Mouse (Mus musculus) hindbrain, embryonic 11.5 days (tissue): Measurements from ENCODE around the gene Nynrin. TPM values are rescaled to one million over a fixed set of nuclear protein-coding genes. Genes with fewer than 3 reads are reported as not detected.

ENCODE experiments used
- ATAC-seq: fragments of 200-750 bp; cut with Nextera tagmentation; 2 replicates; pipeline ENCODE4 v1.8.0; 2017; ENCODE audit warnings: mild to moderate bottlenecking, moderate TSS enrichment, moderate library complexity; ENCODE audit not compliant: low FRiP score
- DNase-seq: peaks from one replicate; pipeline ENCODE4 v3.0.0-alpha.2; 2015; ENCODE audit warnings: low spot score
- H3K27ac ChIP-seq: fragments of 300-500 bp; sonication (generic); 2 replicates; pipeline ENCODE4 v1.5.1; 2014; ENCODE audit warnings: mild to moderate bottlenecking, low read depth, low read length
- H3K27me3 ChIP-seq: fragments of 300-500 bp; sonication (generic); 2 replicates; pipeline ENCODE4 v1.6.1; 2014; ENCODE audit warnings: mild to moderate bottlenecking, low read length, moderate library complexity, mixed read lengths; ENCODE audit not compliant: control insufficient read depth, insufficient read depth
- H3K36me3 ChIP-seq: fragments of 300-500 bp; sonication (generic); 2 replicates; pipeline ENCODE4 v1.6.1; 2014; ENCODE audit warnings: mild to moderate bottlenecking, low read length, moderate library complexity, mixed read lengths; ENCODE audit not compliant: control insufficient read depth, insufficient read depth
- H3K4me1 ChIP-seq: fragments of 300-500 bp; sonication (generic); replicated peaks from 2 replicates; pipeline ENCODE4 v1.6.1; 2014; ENCODE audit warnings: low read length, mixed read lengths; ENCODE audit not compliant: control insufficient read depth, insufficient read depth
- H3K4me2 ChIP-seq: fragments of 300-500 bp; sonication (generic); replicated peaks from 2 replicates; pipeline ENCODE4 v1.6.1; 2014; ENCODE audit warnings: mild to moderate bottlenecking, low read depth, low read length
- H3K4me3 ChIP-seq: fragments of 300-500 bp; sonication (generic); 2 replicates; pipeline ENCODE4 v1.5.1; 2014; ENCODE audit warnings: low read depth, low read length
- H3K9ac ChIP-seq: fragments of 300-500 bp; sonication (generic); 2 replicates; pipeline ENCODE4 v1.6.1; 2014; ENCODE audit warnings: low read depth, low read length
- H3K9me3 ChIP-seq: fragments of 300-500 bp; sonication (generic); 2 replicates; pipeline ENCODE4 v1.6.1; 2016; ENCODE audit warnings: low read length; ENCODE audit not compliant: control insufficient read depth
- WGBS: fragments of 180-500 bp; shearing (Covaris S2); extraction: QIAGEN DNeasy Blood & Tissue Kit; methylation state at CpG from one replicate; pipeline ENCODE4 v1.1.7; 2014; 5-methylcytosine and 5-hydroxymethylcytosine counted together
- polyA plus RNA-seq: library from polyadenylated mRNA; unstranded; fragments of >200 nt; fragmentation: Nextera tagmentation; extraction: Ambion mirVana; gene quantifications from 2 replicates; pipeline ENCODE4 v1.2.1, GENCODE M21; 2014

Nynrin gene
- polyA plus RNA-seq, 1 experiment from 2014 or later: 8.3 TPM

DNA sequence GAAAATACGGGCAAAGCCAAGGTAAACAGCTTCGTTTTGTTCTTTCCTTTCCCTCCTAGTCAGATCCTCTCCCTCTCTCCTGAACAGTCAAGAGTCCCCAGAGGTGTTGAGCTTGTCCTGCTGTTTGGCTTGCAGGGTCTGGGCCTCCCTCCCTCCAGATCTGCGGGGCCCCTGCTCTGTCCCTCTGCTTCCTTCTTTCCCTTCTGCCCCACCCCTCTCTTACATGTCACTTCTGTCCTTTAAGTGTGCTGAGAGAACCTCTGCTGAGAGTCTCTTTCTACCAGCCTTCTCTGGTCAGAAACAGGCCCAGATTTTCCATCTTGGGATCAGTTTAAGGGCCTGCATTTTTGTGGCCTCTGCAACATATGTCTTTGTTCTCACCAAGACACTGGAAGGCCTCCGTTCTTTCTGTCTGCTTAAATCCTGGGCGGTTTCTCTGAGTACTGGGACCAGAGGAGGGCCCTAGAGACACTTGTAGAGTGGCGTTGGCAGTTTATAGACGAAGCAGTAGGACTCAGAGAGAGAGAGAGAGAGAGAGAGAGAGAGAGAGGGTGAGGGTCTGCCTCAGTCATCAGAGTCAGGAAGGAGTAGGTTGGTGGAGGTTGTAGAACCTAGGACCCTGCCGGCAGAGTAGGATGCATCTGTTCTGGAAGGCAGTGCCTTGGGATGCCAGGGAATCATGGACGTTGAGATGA, 743 bp downstream of the Nynrin start:
- DNase-seq (no peak), ATAC-seq (peak; percentile 49)
- no peaks in the 10 kb centered on the region for H3K27me3 ChIP-seq
- peaks cover 15% of the 10 kb centered on the region for H3K4me1 ChIP-seq
- 0% methylated on average over 9 of the region's 9 CpGs for WGBS
- H3K4me2 ChIP-seq: peak overlapping the region; percentile 64
- peak overlapping the region; percentile 70 for H3K9ac ChIP-seq
- H3K4me3 ChIP-seq: peak overlapping the region; percentile 51
- no peaks in the 10 kb centered on the region for H3K9me3 ChIP-seq
- H3K27ac ChIP-seq: peak overlapping the region; percentile 85
- H3K36me3 ChIP-seq: no peaks in the 10 kb centered on the region

DNA sequence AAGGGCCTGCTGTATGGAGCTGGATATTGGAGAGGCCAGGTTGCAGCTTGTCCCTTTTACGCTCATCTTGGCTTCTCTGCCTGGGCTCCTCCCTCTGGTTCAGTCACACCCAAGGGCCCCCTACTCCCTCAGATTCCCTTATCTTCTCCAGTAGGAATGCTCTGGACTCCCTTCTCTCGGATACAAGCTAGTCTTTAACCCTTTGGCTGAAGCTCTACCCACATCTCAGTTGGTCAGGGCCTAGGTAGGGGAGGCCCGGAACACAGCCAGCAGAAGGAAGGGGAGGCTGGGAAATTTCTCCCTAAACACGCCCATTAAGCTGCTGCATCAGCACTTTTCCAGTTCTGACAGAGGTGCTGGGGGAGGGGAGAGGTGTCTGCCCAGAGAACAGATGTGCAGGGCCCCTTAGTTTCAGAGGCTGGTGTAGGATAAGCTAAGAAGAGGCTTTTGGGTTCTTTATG, 1.3 kb downstream of the Nynrin start:
- DNase-seq (peak; percentile 58), ATAC-seq (peak; percentile 3; the same call in 1 of the 2 replicates)
- peaks cover 15% of the 10 kb centered on the region for H3K4me1 ChIP-seq
- H3K36me3 ChIP-seq: no peaks in the 10 kb centered on the region
- H3K27ac ChIP-seq: peak overlapping the region; percentile 85
- peak overlapping the region; percentile 70 for H3K9ac ChIP-seq
- 5% methylated on average over 4 of the region's 4 CpGs for WGBS
- H3K9me3 ChIP-seq: no peaks in the 10 kb centered on the region
- H3K4me3 ChIP-seq: peak overlapping the region; percentile 51
- H3K27me3 ChIP-seq: no peaks in the 10 kb centered on the region
- H3K4me2 ChIP-seq: peak overlapping the region; percentile 64

DNA sequence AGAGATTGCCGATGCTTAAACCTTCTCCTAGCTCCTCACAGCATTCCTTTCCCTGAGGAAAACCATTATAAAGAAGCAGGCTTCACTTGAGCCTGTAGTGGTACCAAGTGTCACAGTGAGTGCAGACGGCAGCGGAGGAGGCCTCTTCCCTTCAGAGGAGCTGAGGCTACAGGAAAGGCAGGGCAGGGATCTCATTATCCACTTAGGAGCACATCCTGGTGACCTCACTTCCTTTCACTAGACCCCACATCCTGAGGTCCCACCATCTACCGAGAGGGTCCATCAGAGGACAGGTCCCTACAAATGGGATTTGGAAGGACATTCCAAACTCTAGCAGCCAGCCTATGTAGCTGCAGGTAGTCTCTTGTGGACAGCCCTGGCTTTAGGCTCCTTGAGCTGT, 3.8 kb downstream of the Nynrin start:
- Histone ChIP-seq H3K36me3 (no peaks in the 10 kb centered on the region), H3K4me1 (peaks cover 15% of the 10 kb centered on the region), H3K27me3 (no peaks in the 10 kb centered on the region), H3K4me3 (no peak overlapping the region), H3K27ac (no peak overlapping the region), H3K9me3 (no peaks in the 10 kb centered on the region), H3K4me2 (no peak overlapping the region), H3K9ac (no peak overlapping the region)
- whole genome bisulfite sequencing: 62% methylated on average over 4 of the region's 4 CpGs
- no peak for ATAC-seq
- no peak for DNase-seq

DNA sequence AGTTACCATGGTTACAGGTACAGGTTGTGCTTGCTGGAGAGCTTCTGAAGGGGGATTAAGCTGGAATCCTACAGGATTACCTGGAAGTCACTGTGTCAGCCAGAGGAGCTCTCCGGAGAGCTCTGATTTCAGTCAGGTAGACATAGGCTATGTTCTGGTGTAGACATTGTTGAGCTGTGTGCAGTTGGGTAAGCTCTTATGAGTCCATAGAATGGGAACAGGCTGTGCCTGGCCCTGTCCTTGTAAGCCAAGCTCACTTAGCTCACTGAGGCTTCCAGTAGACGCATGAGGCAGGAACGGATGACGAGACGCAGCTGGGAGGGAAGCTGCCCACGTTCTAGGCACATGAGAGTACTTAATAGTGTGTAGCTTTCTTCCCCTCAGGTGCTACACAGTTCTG, 8.4 kb downstream of the Nynrin start:
- Histone ChIP-seq H3K27me3 (no peaks in the 10 kb centered on the region), H3K9me3 (no peaks in the 10 kb centered on the region), H3K27ac (no peak overlapping the region), H3K9ac (no peak overlapping the region), H3K4me1 (no peaks in the 10 kb centered on the region), H3K4me2 (no peak overlapping the region), H3K36me3 (0 out of 2 replicates have a peak, but pooled peaks cover 5% of the 10 kb centered on the region), H3K4me3 (no peak overlapping the region)
- DNase-seq (no peak), ATAC-seq (no peak)
- WGBS: 82% methylated on average over 6 of the region's 6 CpGs

DNA sequence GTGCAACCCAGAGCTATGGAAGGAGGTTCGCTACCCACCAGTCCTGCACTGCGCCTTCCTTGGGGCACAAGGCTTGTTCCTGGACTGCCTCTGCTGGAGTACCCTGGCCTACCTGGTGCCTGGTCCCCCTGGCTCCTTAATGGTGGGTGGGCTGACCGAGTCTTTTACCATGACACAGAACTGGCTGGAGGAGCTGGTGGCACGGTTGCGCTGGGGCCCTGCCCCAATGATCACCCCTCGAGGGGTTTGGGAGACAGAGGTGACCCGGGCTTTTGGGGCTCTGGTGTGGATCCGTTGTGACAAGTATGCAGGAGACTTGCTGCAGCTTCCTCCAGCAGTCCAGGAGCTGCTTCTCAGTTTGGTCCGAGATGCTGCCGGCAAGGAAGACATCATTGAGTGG, 9.2 kb downstream of the Nynrin start:
- H3K27me3 ChIP-seq: no peaks in the 10 kb centered on the region
- no peak overlapping the region for H3K9ac ChIP-seq
- WGBS: 87% methylated on average over 10 of the region's 10 CpGs
- DNase-seq (no peak), ATAC-seq (no peak)
- H3K4me3 ChIP-seq: no peak overlapping the region
- H3K9me3 ChIP-seq: no peaks in the 10 kb centered on the region
- no peaks in the 10 kb centered on the region for H3K4me1 ChIP-seq
- no peak overlapping the region for H3K4me2 ChIP-seq
- 0 out of 2 replicates have a peak, but pooled peaks cover 5% of the 10 kb centered on the region for H3K36me3 ChIP-seq
- H3K27ac ChIP-seq: no peak overlapping the region

DNA sequence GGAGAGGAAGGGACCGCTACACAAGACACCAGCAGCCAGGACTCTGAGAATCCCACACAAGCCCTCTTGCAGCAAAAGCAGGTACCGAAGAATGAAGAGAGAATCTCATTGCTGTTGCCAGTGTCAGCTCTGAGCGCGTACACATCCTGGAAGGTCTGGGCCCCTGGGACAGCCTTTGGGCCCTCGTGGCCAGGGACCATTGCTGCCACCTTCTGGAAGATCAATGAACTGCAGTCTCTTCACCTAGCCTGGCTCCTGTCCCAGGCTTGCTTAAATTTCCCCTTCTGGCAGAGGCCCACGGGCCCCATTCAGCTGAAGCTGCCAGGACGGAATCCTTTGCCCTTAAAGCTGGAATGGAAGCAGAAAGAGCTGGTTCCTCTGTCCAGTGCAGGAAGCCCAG, 10.0 kb downstream of the Nynrin start:
- no peak overlapping the region for H3K27ac ChIP-seq
- no peak overlapping the region for H3K4me2 ChIP-seq
- ATAC-seq (0 out of 2 replicates have a peak, but pooled peaks have one; percentile 63), DNase-seq (peak; percentile 85)
- H3K9me3 ChIP-seq: no peaks in the 10 kb centered on the region
- no peaks in the 10 kb centered on the region for H3K4me1 ChIP-seq
- 34% methylated on average over 7 of the region's 7 CpGs for WGBS
- no peak overlapping the region for H3K4me3 ChIP-seq
- no peak overlapping the region for H3K9ac ChIP-seq
- 0 out of 2 replicates have a peak, but pooled peaks cover 8% of the 10 kb centered on the region for H3K36me3 ChIP-seq
- no peaks in the 10 kb centered on the region for H3K27me3 ChIP-seq

DNA sequence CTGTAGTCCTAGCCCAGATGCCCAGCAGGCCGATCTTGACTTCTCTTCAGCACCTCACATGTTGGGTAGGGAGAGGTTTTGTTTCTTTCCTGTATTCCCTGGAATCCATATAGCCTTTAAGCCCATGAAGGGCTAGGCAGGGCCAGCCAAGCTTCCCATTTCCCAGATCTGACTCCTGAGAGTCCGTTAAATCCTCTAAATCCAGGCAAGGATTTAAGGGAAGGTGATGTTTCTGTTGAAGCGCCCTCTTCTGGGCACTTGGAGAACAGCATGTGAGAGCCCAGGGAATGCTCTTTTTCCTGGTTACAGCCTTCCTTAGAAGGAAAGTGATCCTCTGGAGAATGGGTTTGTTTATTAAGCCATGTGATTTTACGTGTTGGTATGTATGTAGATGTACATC, 13.2 kb downstream of the Nynrin start:
- Histone ChIP-seq H3K9me3 (no peaks in the 10 kb centered on the region), H3K4me3 (no peak overlapping the region), H3K27me3 (no peaks in the 10 kb centered on the region), H3K4me2 (no peak overlapping the region), H3K27ac (no peak overlapping the region), H3K36me3 (peaks cover 16% of the 10 kb centered on the region), H3K9ac (no peak overlapping the region), H3K4me1 (no peaks in the 10 kb centered on the region)
- 36% methylated on average over 4 of the region's 4 CpGs for WGBS
- DNase-seq: peak; percentile 85
- no peak for ATAC-seq

DNA sequence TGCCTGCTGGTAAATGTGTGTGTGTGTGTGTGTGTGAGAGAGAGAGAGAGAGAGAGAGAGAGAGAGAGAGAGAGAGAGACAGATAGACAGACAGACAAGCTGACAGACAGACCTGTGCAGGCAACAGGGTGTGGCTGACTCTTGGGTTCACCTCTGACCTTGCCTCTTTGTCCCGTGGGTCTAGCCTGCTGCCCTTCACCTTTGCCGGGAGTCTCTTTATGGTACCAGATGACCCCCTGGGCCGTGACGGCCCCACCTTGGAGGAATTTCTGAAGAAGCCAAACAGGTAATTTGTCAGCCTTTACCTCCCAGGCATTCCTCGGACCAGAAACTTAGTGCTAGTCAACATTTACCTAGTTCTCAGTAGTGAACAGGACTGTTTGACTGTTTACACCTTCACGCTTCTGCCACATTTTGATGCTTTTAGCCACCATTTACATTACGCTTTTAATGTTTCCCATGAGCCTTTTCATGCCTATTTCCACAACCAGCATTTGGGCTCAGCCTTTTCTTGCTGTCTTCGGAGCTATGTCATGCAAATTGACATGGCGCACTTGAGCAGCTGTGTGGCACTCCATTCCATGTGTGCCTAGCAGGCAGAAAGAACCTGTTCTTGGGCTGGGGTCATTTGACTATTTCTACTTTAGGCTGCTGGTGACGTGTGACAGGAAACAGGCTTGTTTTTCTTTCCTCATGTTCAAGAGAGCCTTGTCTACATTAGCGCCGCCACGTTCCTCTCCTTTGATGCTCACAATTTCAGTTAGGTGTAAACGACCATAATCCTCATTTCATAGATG, 14.6 kb downstream of the Nynrin start:
- no peak overlapping the region for H3K4me3 ChIP-seq
- DNase-seq (no peak), ATAC-seq (no peak)
- 85% methylated on average over 14 of the region's 14 CpGs for WGBS
- no peak overlapping the region for H3K27ac ChIP-seq
- no peaks in the 10 kb centered on the region for H3K27me3 ChIP-seq
- H3K36me3 ChIP-seq: peaks cover 18% of the 10 kb centered on the region
- no peak overlapping the region for H3K9ac ChIP-seq
- H3K4me2 ChIP-seq: no peak overlapping the region
- H3K9me3 ChIP-seq: no peaks in the 10 kb centered on the region
- no peaks in the 10 kb centered on the region; the same call in 1 of the 2 replicates for H3K4me1 ChIP-seq
